Mouse (Mus musculus) liver, adult 2 months (tissue): ENCODE results near the gene 2700049A03Rik. TPM values are rescaled to one million over a fixed set of nuclear protein-coding genes. Genes with fewer than 3 reads are reported as not detected.
A peak's percentile ranks its signal among the peaks of the same experiment; 100 is the strongest.

Experiments used
- DNase-seq: peaks from one replicate; pipeline ENCODE4 v3.0.0-alpha.2; 2011; ENCODE audit warnings: low read depth, low spot score; ENCODE audit errors: extremely low read depth
- H3K27ac ChIP-seq: fragments of 200-500 bp; replicated peaks from 2 replicates; pipeline ENCODE4 v1.5.1; 2012; ENCODE audit warnings: low read depth, mild to moderate bottlenecking, control low read depth, inconsistent platforms, low read length; ENCODE audit not compliant: insufficient read depth
- H3K27me3 ChIP-seq: fragments of 200-500 bp; 2 replicates; pipeline ENCODE4 v1.6.1; 2012; ENCODE audit warnings: mild to moderate bottlenecking, moderate library complexity, low read length, inconsistent platforms; ENCODE audit not compliant: control insufficient read depth, insufficient read depth
- H3K36me3 ChIP-seq: fragments of 200-500 bp; 2 replicates; pipeline ENCODE4 v1.6.1; 2012; ENCODE audit warnings: low read length, inconsistent platforms; ENCODE audit not compliant: control insufficient read depth, insufficient read depth
- H3K4me1 ChIP-seq: fragments of 200-500 bp; 2 replicates; pipeline ENCODE4 v1.6.1; 2011; ENCODE audit warnings: low read length; ENCODE audit not compliant: control insufficient read depth, insufficient read depth
- H3K4me3 ChIP-seq: fragments of 200-500 bp; 2 replicates; pipeline ENCODE4 v1.5.1; 2011; ENCODE audit warnings: low read depth, mild to moderate bottlenecking, control low read depth, low read length, moderate library complexity; ENCODE audit not compliant: insufficient read depth
- H3K79me2 ChIP-seq: fragments of 200-500 bp; 2 replicates; pipeline ENCODE4 v1.6.1; 2012; ENCODE audit warnings: inconsistent platforms, mild to moderate bottlenecking, low read length, moderate library complexity; ENCODE audit not compliant: control insufficient read depth, insufficient read depth
- H3K9ac ChIP-seq: fragments of 200-500 bp; 2 replicates; pipeline ENCODE4 v1.6.1; 2012; ENCODE audit warnings: low read depth, mild to moderate bottlenecking, control low read depth, inconsistent platforms, low read length
- CTCF ChIP-seq: fragments of 200-500 bp; IDR thresholded peaks from 2 replicates; pipeline ENCODE4 v1.5.1; 2011; ENCODE audit warnings: low read depth, low read length, control low read depth
- POLR2A ChIP-seq: fragments of 200-500 bp; IDR thresholded peaks from 2 replicates; pipeline ENCODE4 v1.6.1; 2011; ENCODE audit warnings: low read length, control low read depth; ENCODE audit not compliant: insufficient read depth; ENCODE audit errors: extremely low read depth
- WGBS: fragments of 180-500 bp; shearing (Covaris S2); methylation state at CpG from one replicate; pipeline ENCODE4 v1.1.7; 2018; 5-methylcytosine and 5-hydroxymethylcytosine counted together
- polyA plus RNA-seq: library from polyadenylated mRNA; depleted of rRNA; stranded (reverse); fragments of >200 nt; gene quantifications from 2 replicates; pipeline ENCODE4 v1.2.3, GENCODE M21; 2012
- total RNA-seq: library from RNA; depleted of rRNA; stranded (reverse); fragments of >200 nt; gene quantifications from 2 replicates; pipeline ENCODE4 v1.2.3, GENCODE M21; 2014

2700049A03Rik gene
- total and polyA plus RNA-seq, 2 experiments, result 0.93 to 3.5 TPM

GRCm38 (mm10) chr12:71192705-71193104 is 56.1 kb downstream of the 2700049A03Rik start:
- Histone ChIP-seq H3K27me3 (no peaks in the 10 kb centered on the region), H3K36me3 (peaks cover 45% of the 10 kb centered on the region), H3K4me3 (no peak overlapping the region), H3K4me1 (no peaks in the 10 kb centered on the region), H3K9ac (no peak overlapping the region), H3K27ac (no peak overlapping the region), H3K79me2 (no peaks in the 10 kb centered on the region)
- TF ChIP-seq POLR2A (no peak), CTCF (no peak)
- no peak for DNase-seq
- WGBS, result 75% methylated on average over 8 of the region's 8 CpGs

DNA sequence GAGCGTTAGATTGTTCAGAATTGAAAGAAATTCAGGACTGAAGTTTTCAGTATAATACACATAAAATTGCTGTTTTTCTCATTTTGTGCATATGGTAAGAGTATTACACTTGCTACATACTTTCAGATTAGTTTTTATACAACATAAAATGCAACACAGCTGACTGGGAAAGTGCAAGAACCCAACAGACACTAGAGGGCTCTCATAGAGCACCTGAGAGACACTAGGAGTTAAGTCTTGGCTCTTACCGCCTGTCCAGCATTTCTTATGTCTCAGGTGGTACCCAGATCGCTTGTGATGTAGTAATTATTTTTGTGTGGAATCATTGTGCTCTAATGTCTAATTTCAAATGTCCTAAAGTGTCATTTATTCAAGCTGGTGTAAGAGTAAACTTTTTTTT is 61.0 kb downstream of the 2700049A03Rik start:
- H3K9ac ChIP-seq, result no peak overlapping the region
- WGBS, result 77% methylated on average over 3 of the region's 3 CpGs
- DNase-seq, result peak; percentile 15
- H3K36me3 ChIP-seq, result peaks cover 30% of the 10 kb centered on the region
- peak; percentile 40 for TF ChIP-seq CTCF
- no peak for TF ChIP-seq POLR2A
- H3K27me3 ChIP-seq, result no peaks in the 10 kb centered on the region
- H3K27ac ChIP-seq, result no peak overlapping the region
- H3K4me3 ChIP-seq, result no peak overlapping the region
- no peaks in the 10 kb centered on the region; the same call in 1 of the 2 replicates for H3K79me2 ChIP-seq
- H3K4me1 ChIP-seq, result no peaks in the 10 kb centered on the region

- Histone ChIP-seq H3K27me3 (no peaks in the 10 kb centered on the region), H3K36me3 (peaks cover 14% of the 10 kb centered on the region), H3K4me3 (no peak overlapping the region), H3K4me1 (no peaks in the 10 kb centered on the region), H3K27ac (no peak overlapping the region), H3K9ac (no peak overlapping the region), H3K79me2 (no peaks in the 10 kb centered on the region; the same call in 1 of the 2 replicates)
- DNase-seq, result no peak
- WGBS, result 74% methylated on average over 5 of the region's 5 CpGs
- TF ChIP-seq CTCF (no peak), POLR2A (no peak)
Measured at GRCm38 (mm10) chr12:71201753-71202152, 65.1 kb downstream of the 2700049A03Rik start.

- H3K79me2 ChIP-seq, result no peaks in the 10 kb centered on the region; the same call in 1 of the 2 replicates
- no peaks in the 10 kb centered on the region for H3K4me1 ChIP-seq
- 94% methylated on average over 3 of the region's 3 CpGs for WGBS
- H3K9ac ChIP-seq, result no peak overlapping the region
- peaks cover 14% of the 10 kb centered on the region for H3K36me3 ChIP-seq
- H3K27ac ChIP-seq, result no peak overlapping the region
- no peak for TF ChIP-seq POLR2A
- H3K27me3 ChIP-seq, result no peaks in the 10 kb centered on the region
- DNase-seq, result no peak
- H3K4me3 ChIP-seq, result no peak overlapping the region
Measured at GRCm38 (mm10) chr12:71204303-71204702, 67.7 kb downstream of the 2700049A03Rik start.

DNA sequence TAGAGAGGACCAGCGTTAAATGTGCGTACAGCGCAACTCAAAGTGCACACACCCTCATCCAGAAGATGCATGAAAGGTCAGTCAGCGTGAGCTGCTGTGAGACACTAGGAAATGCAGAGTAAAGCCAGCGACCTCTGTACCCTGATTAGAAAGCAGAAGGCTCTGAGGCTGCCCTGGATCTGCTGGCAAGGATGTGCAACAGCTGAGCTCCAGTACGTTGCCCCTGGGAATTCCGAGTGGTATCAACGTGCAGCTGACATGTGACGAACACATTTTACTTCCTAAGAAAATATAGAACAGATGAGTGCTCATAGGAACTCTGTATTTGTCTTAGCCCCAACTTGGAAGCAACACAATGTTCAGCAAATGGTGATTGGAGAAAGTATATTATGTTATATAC is 80.5 kb downstream of the 2700049A03Rik start:
- peak; percentile 8 for DNase-seq
- H3K27me3 ChIP-seq, result no peaks in the 10 kb centered on the region
- no peaks in the 10 kb centered on the region for H3K79me2 ChIP-seq
- no peak overlapping the region for H3K9ac ChIP-seq
- H3K27ac ChIP-seq, result no peak overlapping the region
- no peak overlapping the region for H3K4me3 ChIP-seq
- 72% methylated on average over 9 of the region's 9 CpGs for WGBS
- H3K36me3 ChIP-seq, result peaks cover 7% of the 10 kb centered on the region; the same call in 1 of the 2 replicates
- H3K4me1 ChIP-seq, result no peaks in the 10 kb centered on the region
- TF ChIP-seq CTCF (no peak), POLR2A (no peak)

GRCm38 (mm10) chr12:71217866-71218522 is 81.3 kb downstream of the 2700049A03Rik start:
- Histone ChIP-seq H3K79me2 (no peaks in the 10 kb centered on the region), H3K9ac (no peak overlapping the region), H3K36me3 (peaks cover 7% of the 10 kb centered on the region; the same call in 1 of the 2 replicates), H3K4me1 (no peaks in the 10 kb centered on the region), H3K27me3 (no peaks in the 10 kb centered on the region), H3K4me3 (no peak overlapping the region), H3K27ac (no peak overlapping the region)
- WGBS, result 62% methylated on average over 6 of the region's 6 CpGs
- TF ChIP-seq POLR2A (no peak), CTCF (no peak)
- DNase-seq, result peak; percentile 29
